Mouse (Mus musculus) WW6 (cell line): ENCODE data around the gene Gm42742.
A peak's percentile ranks its signal among the peaks of the same experiment; 100 is the strongest.

Experiments used
- DNase-seq: peaks from one replicate; pipeline ENCODE4 v3.0.0-alpha.2; 2013; ENCODE audit warnings: low read depth, low spot score

Gene Gm42742

GRCm38 (mm10) chr7:127003620-127004019 lies 17.3 kb downstream of the Gm42742 start:
- DNase-seq: no peak

GRCm38 (mm10) chr7:126999568-126999967 lies 21.3 kb downstream of the Gm42742 start:
- no peak for DNase-seq

- no peak for DNase-seq
Observed at GRCm38 (mm10) chr7:126996449-126996848, 24.4 kb downstream of the Gm42742 start.

GRCm38 (mm10) chr7:126988816-126989215 lies 32.1 kb downstream of the Gm42742 start:
- DNase-seq: no peak

- no peak for DNase-seq
Observed at GRCm38 (mm10) chr7:126986319-126986718, 34.6 kb downstream of the Gm42742 start.

- no peak for DNase-seq
Observed at GRCm38 (mm10) chr7:126984667-126985444, 36.0 kb downstream of the Gm42742 start.

GRCm38 (mm10) chr7:126983113-126983512 lies 37.8 kb downstream of the Gm42742 start:
- DNase-seq: no peak

GRCm38 (mm10) chr7:126982054-126982453 lies 38.8 kb downstream of the Gm42742 start:
- no peak for DNase-seq

GRCm38 (mm10) chr7:126981601-126982000 lies 39.3 kb downstream of the Gm42742 start:
- DNase-seq: no peak

- no peak for DNase-seq
Observed at GRCm38 (mm10) chr7:126978841-126979240, 42.1 kb downstream of the Gm42742 start.

- no peak for DNase-seq
Observed at GRCm38 (mm10) chr7:126976878-126977459, 43.9 kb downstream of the Gm42742 start.

- peak; percentile 89 for DNase-seq
Observed at GRCm38 (mm10) chr7:126975950-126976866, 44.7 kb downstream of the Gm42742 start, which contains the start of gene Cdiptos. Gene Cdiptos, minus strand, starts transcription at chr7:126976098.

- DNase-seq: no peak
Observed at GRCm38 (mm10) chr7:126975893-126975949, 45.2 kb downstream of the Gm42742 start, which contains the start of gene Cdipt. Gene Cdipt, plus strand, starts transcription at chr7:126975914.

GRCm38 (mm10) chr7:126975493-126975892 lies 45.4 kb downstream of the Gm42742 start:
- no peak for DNase-seq

GRCm38 (mm10) chr7:126967361-126967760 lies 53.5 kb downstream of the Gm42742 start:
- DNase-seq: no peak

- DNase-seq: no peak
Observed at GRCm38 (mm10) chr7:126965568-126965967, 55.3 kb downstream of the Gm42742 start.
